Mouse (Mus musculus) midbrain, embryonic 16.5 days (tissue): ENCODE results near the gene Prph2. TPM values are rescaled to one million over a fixed set of nuclear protein-coding genes. Genes with fewer than 3 reads are reported as not detected.

Experiments used
- ATAC-seq: fragments of 200-750 bp; cut with Nextera tagmentation; 2 replicates; pipeline ENCODE4 v1.8.0; 2017; ENCODE audit warnings: moderate TSS enrichment
- H3K27ac ChIP-seq: fragments of 300-500 bp; sonication (generic); 2 replicates; pipeline ENCODE4 v1.5.1; 2014; ENCODE audit warnings: mild to moderate bottlenecking, low read length, mixed read lengths
- H3K27me3 ChIP-seq: fragments of 300-500 bp; sonication (generic); 2 replicates; pipeline ENCODE4 v1.6.1; 2014; ENCODE audit warnings: low read depth, low read length, mixed read lengths; ENCODE audit not compliant: control insufficient read depth, insufficient read depth
- H3K36me3 ChIP-seq: fragments of 300-500 bp; sonication (generic); 2 replicates; pipeline ENCODE4 v1.6.1; 2014; ENCODE audit warnings: mild to moderate bottlenecking, low read length, moderate library complexity, mixed read lengths; ENCODE audit not compliant: control insufficient read depth, insufficient read depth
- H3K4me1 ChIP-seq: fragments of 300-500 bp; sonication (generic); 2 replicates; pipeline ENCODE4 v1.6.1; 2014; ENCODE audit warnings: mild to moderate bottlenecking, low read length, mixed read lengths; ENCODE audit not compliant: control insufficient read depth, insufficient read depth
- H3K4me2 ChIP-seq: fragments of 300-500 bp; sonication (generic); 2 replicates; pipeline ENCODE4 v1.6.1; 2014; ENCODE audit warnings: mild to moderate bottlenecking, low read length, mixed read lengths
- H3K4me3 ChIP-seq: fragments of 300-500 bp; sonication (generic); 2 replicates; pipeline ENCODE4 v1.5.1; 2014; ENCODE audit warnings: low read depth, mild to moderate bottlenecking, low read length, moderate library complexity, mixed read lengths
- H3K9ac ChIP-seq: fragments of 300-500 bp; sonication (generic); 2 replicates; pipeline ENCODE4 v1.6.1; 2014; ENCODE audit warnings: low read depth, low read length, mixed read lengths
- H3K9me3 ChIP-seq: fragments of 300-500 bp; sonication (generic); replicated peaks from 2 replicates; pipeline ENCODE4 v1.6.1; 2014; ENCODE audit warnings: mild to moderate bottlenecking, low read length, mixed read lengths; ENCODE audit not compliant: control insufficient read depth, poor library complexity, severe bottlenecking
- WGBS: fragments of 180-500 bp; shearing (Covaris S2); extraction: QIAGEN DNeasy Blood & Tissue Kit; methylation state at CpG from one replicate; pipeline ENCODE4 v1.1.7; 2014; 5-methylcytosine and 5-hydroxymethylcytosine counted together
- polyA plus RNA-seq: library from polyadenylated mRNA; unstranded; fragments of >200 nt; fragmentation: Nextera tagmentation; extraction: Ambion mirVana; gene quantifications from 2 replicates; pipeline ENCODE4 v1.2.1, GENCODE M21; 2015

Gene Prph2
- polyA plus RNA-seq, 1 experiment from 2014 or later, result not detected

GRCm38 (mm10) chr17:46889450-46890084 lies 20.7 kb upstream of the Prph2 start:
- Histone ChIP-seq H3K9me3 (no peaks in the 10 kb centered on the region), H3K27ac (peak overlapping the region; percentile 97), H3K4me2 (peak overlapping the region; percentile 76), H3K9ac (peak overlapping the region; percentile 82), H3K27me3 (no peaks in the 10 kb centered on the region), H3K36me3 (no peaks in the 10 kb centered on the region), H3K4me3 (peak overlapping the region; percentile 85), H3K4me1 (peaks cover 30% of the 10 kb centered on the region)
- WGBS, result under 1% methylated on average over 43 of the region's 44 CpGs
- peak; percentile 69 for ATAC-seq

- peak within 1 kb of the TSS; percentile 97 for H3K27ac ChIP-seq
- H3K36me3 ChIP-seq, result no peaks in the 10 kb centered on the region
- peaks cover 30% of the 10 kb centered on the region for H3K4me1 ChIP-seq
- H3K9ac ChIP-seq, result peak within 1 kb of the TSS; percentile 96
- under 1% methylated on average over 40 of the region's 40 CpGs for WGBS
- peak within 1 kb of the TSS; percentile 85 for H3K4me3 ChIP-seq
- H3K27me3 ChIP-seq, result no peaks in the 10 kb centered on the region
- ATAC-seq, result peak; percentile 93
- H3K9me3 ChIP-seq, result no peaks in the 10 kb centered on the region
- H3K4me2 ChIP-seq, result peak within 1 kb of the TSS; percentile 81
Measured at GRCm38 (mm10) chr17:46890116-46890815, 20.0 kb upstream of the Prph2 start, which contains the start of gene Tbcc. TSS of gene Tbcc (plus strand) at chr17:46890684.

- H3K27me3 ChIP-seq, result no peaks in the 10 kb centered on the region
- no peaks in the 10 kb centered on the region for H3K9me3 ChIP-seq
- 1% methylated on average over 44 of the region's 64 CpGs for WGBS
- peak overlapping the region; percentile 85 for H3K4me3 ChIP-seq
- peak overlapping the region; percentile 81 for H3K4me2 ChIP-seq
- peak overlapping the region; percentile 96 for H3K9ac ChIP-seq
- H3K4me1 ChIP-seq, result peaks cover 30% of the 10 kb centered on the region
- peak overlapping the region; percentile 93 for H3K27ac ChIP-seq
- ATAC-seq, result peak; percentile 23
- H3K36me3 ChIP-seq, result no peaks in the 10 kb centered on the region
Measured at GRCm38 (mm10) chr17:46890843-46891594, 19.2 kb upstream of the Prph2 start.

- Histone ChIP-seq H3K27me3 (no peaks in the 10 kb centered on the region), H3K4me2 (no peak overlapping the region), H3K9ac (no peak overlapping the region), H3K4me3 (no peak overlapping the region), H3K4me1 (peaks cover 22% of the 10 kb centered on the region), H3K9me3 (no peaks in the 10 kb centered on the region), H3K36me3 (no peaks in the 10 kb centered on the region), H3K27ac (no peak overlapping the region)
- ATAC-seq, result no peak
- 94% methylated on average over 9 of the region's 9 CpGs for WGBS
Measured at GRCm38 (mm10) chr17:46895426-46895825, 14.8 kb upstream of the Prph2 start.

- Histone ChIP-seq H3K9me3 (no peaks in the 10 kb centered on the region), H3K4me1 (peaks cover 13% of the 10 kb centered on the region), H3K4me3 (no peak overlapping the region), H3K27me3 (no peaks in the 10 kb centered on the region), H3K9ac (no peak overlapping the region), H3K27ac (no peak overlapping the region), H3K36me3 (no peaks in the 10 kb centered on the region), H3K4me2 (no peak overlapping the region)
- 52% methylated on average over 13 of the region's 13 CpGs for WGBS
- ATAC-seq, result no peak
Measured at GRCm38 (mm10) chr17:46897221-46897950, 12.9 kb upstream of the Prph2 start.

GRCm38 (mm10) chr17:46900941-46901340 lies 9.3 kb upstream of the Prph2 start:
- 52% methylated on average over 2 of the region's 2 CpGs for WGBS
- no peaks in the 10 kb centered on the region for H3K36me3 ChIP-seq
- no peak overlapping the region for H3K4me3 ChIP-seq
- H3K9me3 ChIP-seq, result no peaks in the 10 kb centered on the region
- H3K27me3 ChIP-seq, result no peaks in the 10 kb centered on the region
- no peak overlapping the region for H3K4me2 ChIP-seq
- no peak overlapping the region for H3K9ac ChIP-seq
- no peaks in the 10 kb centered on the region for H3K4me1 ChIP-seq
- ATAC-seq, result no peak
- H3K27ac ChIP-seq, result no peak overlapping the region

- Histone ChIP-seq H3K4me3 (no peak overlapping the region), H3K4me1 (no peaks in the 10 kb centered on the region), H3K27me3 (no peaks in the 10 kb centered on the region), H3K27ac (no peak overlapping the region), H3K9ac (no peak overlapping the region), H3K9me3 (no peaks in the 10 kb centered on the region), H3K36me3 (no peaks in the 10 kb centered on the region), H3K4me2 (no peak overlapping the region)
- peak; percentile 62 for ATAC-seq
- 21% methylated on average over 19 of the region's 19 CpGs for WGBS
Measured at GRCm38 (mm10) chr17:46903876-46904490, 6.3 kb upstream of the Prph2 start.

GRCm38 (mm10) chr17:46912331-46912730 lies 2.1 kb downstream of the Prph2 start:
- Histone ChIP-seq H3K9me3 (no peaks in the 10 kb centered on the region), H3K4me1 (peaks cover 2% of the 10 kb centered on the region; the same call in 1 of the 2 replicates), H3K9ac (peak overlapping the region; percentile 20; the same call in 1 of the 2 replicates), H3K4me3 (no peak overlapping the region), H3K36me3 (no peaks in the 10 kb centered on the region), H3K27ac (0 out of 2 replicates have a peak overlapping the region, but pooled peaks have one; percentile 11), H3K27me3 (no peaks in the 10 kb centered on the region), H3K4me2 (no peak overlapping the region)
- WGBS, result 33% methylated on average over 6 of the region's 6 CpGs
- ATAC-seq, result no peak
